Mouse (Mus musculus): ENCODE data around the gene Hook2. TPM values are rescaled to one million over a fixed set of nuclear protein-coding genes. Genes with fewer than 3 reads are reported as not detected.

Gene Hook2
- polyA plus RNA-seq, 1 experiment from 2014 or later, result 18.3 TPM

DNA sequence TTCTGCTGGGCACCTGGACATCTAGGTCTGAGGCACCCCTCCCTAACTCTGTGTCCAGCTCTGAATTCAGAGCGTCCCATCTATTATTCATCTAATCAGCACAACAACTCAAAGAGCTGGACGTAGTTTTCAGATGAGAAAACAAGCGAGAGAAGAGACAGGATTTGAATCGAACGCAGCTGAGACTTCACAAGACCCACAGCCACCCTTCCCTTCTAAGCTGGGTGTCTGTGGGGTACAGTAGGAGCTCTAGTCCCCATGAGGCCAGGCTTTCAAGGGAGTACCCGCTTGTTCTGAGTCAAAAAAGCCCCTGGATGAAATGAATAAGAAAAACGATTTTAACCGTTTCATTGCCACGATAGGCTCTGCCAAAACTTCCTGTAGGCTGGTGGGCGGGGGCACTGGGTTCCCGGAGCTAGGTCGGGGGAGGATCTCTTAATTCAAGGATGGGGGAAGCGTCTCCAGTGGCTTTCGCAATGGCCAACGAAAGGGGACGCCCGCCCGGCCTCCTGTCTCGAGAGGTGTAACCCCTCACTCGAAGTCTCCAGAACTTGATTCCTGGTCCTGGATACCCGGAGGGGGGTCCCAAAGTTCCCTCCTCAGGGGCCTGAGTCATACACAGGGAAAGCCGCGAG lies 5.2 kb upstream of the Hook2 start:
- peak overlapping the region; percentile 62 for H3K4me3 ChIP-seq
- no peak for DNase-seq (ENCODE audit: extremely low spot score, low spot score)
- H3K27me3 ChIP-seq (ENCODE audit: poor library complexity, severe bottlenecking), result peaks cover 85% of the 10 kb centered on the region
- H3K36me3 ChIP-seq (replicated peaks), result no peaks in the 10 kb centered on the region
- H3K27ac ChIP-seq, result peak overlapping the region; percentile 83
- under 1% methylated on average over 23 of the region's 23 CpGs for WGBS
- H3K4me1 ChIP-seq, result peaks cover 59% of the 10 kb centered on the region
- no peaks in the 10 kb centered on the region for H3K9me3 ChIP-seq

DNA sequence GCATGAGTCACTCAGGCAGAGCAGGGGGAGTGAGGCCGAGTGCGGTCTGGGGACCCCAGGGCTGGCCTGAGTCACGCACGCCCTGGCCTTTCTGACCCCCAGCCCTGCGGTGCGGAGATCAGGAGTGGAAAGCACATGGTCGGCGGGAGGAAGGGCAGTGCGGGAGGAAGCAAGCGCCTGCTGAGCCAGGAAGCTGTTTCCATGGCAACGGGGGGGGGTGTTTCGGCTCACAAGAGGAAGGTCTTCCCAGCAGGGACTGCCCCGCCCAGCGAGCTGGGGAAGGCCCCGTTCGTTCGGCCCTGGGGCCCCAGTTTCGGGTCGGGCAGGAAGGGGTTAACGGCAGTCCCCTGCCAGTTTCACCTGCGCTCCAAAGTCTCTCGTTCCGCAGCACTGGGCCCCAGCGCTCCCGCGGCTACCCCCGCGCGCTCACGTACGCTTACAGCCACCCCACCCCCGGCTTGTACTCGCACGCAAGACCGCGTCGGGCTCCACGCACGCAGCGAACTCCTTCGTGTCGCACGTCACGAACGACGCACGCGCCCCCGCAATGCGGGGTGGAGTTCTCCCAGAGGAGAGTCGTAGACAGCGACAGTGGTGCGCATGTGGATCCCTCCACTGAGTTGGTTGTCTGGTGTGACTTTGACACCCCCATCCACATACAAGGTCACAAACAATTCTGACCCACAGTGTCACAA lies 4.6 kb upstream of the Hook2 start:
- H3K4me3 ChIP-seq, result peak overlapping the region; percentile 62
- no peaks in the 10 kb centered on the region for H3K36me3 ChIP-seq (replicated peaks)
- peak overlapping the region; percentile 83 for H3K27ac ChIP-seq
- under 1% methylated on average over 53 of the region's 53 CpGs for WGBS
- peak; percentile 85 for DNase-seq (ENCODE audit: extremely low spot score, low spot score)
- peaks cover 57% of the 10 kb centered on the region for H3K4me1 ChIP-seq
- H3K27me3 ChIP-seq (ENCODE audit: poor library complexity, severe bottlenecking), result peaks cover 78% of the 10 kb centered on the region
- H3K9me3 ChIP-seq, result no peaks in the 10 kb centered on the region

DNA sequence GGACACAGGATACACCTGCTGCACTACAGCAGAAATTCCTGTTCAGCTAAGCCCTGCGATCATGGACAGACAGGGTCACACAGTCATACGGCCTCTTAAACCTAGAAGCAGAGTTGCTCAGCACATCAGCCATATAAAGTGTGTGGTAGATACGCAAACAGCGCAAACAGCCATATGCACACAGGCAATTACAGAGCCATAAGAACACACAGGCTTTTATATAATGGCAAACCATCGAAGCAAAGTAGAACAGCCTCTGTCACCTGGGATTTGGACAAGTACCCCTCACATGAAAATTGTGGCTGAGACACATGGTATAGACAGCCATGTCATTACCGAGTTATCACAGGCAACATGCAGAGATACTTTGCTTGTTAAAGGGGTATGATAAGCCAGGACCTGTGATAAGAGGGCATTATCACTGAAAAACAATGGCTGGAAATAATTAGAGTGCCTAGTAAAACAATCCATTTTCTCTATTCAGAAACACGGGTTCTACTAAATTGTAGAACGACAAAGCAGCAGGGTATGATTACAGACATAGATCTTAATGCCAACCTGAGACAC lies 3.9 kb upstream of the Hook2 start:
- WGBS, result 45% methylated on average over 8 of the region's 8 CpGs
- Histone ChIP-seq H3K36me3 (replicated peaks) (no peaks in the 10 kb centered on the region), H3K9me3 (no peaks in the 10 kb centered on the region), H3K27me3 (ENCODE audit: poor library complexity, severe bottlenecking) (peaks cover 72% of the 10 kb centered on the region), H3K4me1 (peaks cover 58% of the 10 kb centered on the region), H3K4me3 (peak overlapping the region; percentile 62), H3K27ac (peak overlapping the region; percentile 83)
- DNase-seq (ENCODE audit: extremely low spot score, low spot score), result no peak

DNA sequence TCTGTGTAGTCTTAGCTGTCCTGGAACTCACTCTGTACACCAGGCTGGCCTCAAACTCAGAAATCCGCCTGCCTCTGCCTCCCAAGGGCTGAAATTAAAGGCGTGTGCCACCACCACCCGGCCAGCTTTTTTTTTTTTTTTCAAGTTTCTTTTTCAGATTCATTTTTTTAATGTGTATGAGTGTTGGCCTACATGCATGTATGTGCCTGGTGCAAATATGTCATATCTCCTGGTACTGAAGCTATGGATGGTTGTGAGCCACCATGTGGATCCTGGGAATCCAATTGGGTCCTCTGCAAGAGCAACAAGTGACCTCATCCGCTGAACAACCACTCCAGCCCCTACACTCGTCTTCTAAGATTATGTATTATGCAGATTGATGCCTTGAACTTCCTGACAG lies 3.0 kb upstream of the Hook2 start:
- DNase-seq (ENCODE audit: extremely low spot score, low spot score), result no peak
- Histone ChIP-seq H3K4me3 (no peak overlapping the region), H3K36me3 (replicated peaks) (no peaks in the 10 kb centered on the region), H3K27me3 (ENCODE audit: poor library complexity, severe bottlenecking) (peaks cover 66% of the 10 kb centered on the region), H3K4me1 (peaks cover 51% of the 10 kb centered on the region), H3K27ac (no peak overlapping the region), H3K9me3 (no peaks in the 10 kb centered on the region)
- WGBS, result 89% methylated on average over 5 of the region's 5 CpGs

DNA sequence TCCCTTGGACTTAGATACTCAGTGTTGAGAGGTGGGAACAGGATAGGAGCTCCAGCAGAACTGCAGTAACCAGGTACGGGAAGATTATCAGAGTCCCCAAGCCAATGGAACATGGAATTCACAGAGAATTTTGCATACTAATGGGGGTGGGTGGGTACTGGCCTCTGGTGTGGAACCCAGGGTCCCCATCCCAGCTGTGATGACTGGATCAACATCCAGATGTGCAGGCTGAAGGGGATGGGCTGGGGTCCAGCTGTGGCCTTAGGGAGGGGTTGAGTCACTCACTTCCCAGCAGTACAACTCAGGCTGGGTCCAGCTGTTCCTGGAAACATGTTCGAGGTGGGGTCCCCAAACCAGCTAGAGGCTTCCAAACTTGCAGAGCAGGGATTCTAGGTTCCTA lies 2.5 kb upstream of the Hook2 start:
- Histone ChIP-seq H3K9me3 (no peaks in the 10 kb centered on the region), H3K36me3 (replicated peaks) (no peaks in the 10 kb centered on the region), H3K27ac (no peak overlapping the region), H3K4me1 (peaks cover 51% of the 10 kb centered on the region), H3K4me3 (no peak overlapping the region), H3K27me3 (ENCODE audit: poor library complexity, severe bottlenecking) (peaks cover 61% of the 10 kb centered on the region)
- DNase-seq (ENCODE audit: extremely low spot score, low spot score), result no peak
- WGBS, result 84% methylated on average over 2 of the region's 2 CpGs

DNA sequence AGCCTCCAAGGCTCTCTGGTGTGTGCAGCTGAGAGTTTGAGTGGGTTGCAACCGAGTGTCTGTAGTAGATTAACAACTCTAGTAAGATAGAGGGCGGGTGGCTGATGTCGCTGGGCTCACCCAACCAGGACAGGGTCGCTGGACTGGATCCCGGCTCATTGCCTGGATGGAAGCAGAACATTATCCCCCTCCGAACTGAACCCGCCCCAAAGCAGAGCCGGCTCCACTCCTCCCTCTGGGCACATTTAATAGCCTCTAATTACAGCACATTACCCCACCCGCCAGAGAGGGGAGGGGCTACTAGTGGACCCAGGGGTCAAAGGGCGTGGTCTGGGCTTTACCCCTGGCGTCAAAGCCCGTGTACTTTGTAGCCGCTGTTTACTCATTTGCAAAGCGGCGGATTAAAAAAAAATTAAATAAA lies 1.1 kb upstream of the Hook2 start:
- peak overlapping the region; percentile 73 for H3K4me3 ChIP-seq
- DNase-seq (ENCODE audit: extremely low spot score, low spot score), result no peak
- no peaks in the 10 kb centered on the region for H3K9me3 ChIP-seq
- no peaks in the 10 kb centered on the region for H3K36me3 ChIP-seq (replicated peaks)
- H3K27me3 ChIP-seq (ENCODE audit: poor library complexity, severe bottlenecking), result peaks cover 60% of the 10 kb centered on the region
- 11% methylated on average over 15 of the region's 15 CpGs for WGBS
- no peak overlapping the region for H3K27ac ChIP-seq
- H3K4me1 ChIP-seq, result peaks cover 46% of the 10 kb centered on the region

DNA sequence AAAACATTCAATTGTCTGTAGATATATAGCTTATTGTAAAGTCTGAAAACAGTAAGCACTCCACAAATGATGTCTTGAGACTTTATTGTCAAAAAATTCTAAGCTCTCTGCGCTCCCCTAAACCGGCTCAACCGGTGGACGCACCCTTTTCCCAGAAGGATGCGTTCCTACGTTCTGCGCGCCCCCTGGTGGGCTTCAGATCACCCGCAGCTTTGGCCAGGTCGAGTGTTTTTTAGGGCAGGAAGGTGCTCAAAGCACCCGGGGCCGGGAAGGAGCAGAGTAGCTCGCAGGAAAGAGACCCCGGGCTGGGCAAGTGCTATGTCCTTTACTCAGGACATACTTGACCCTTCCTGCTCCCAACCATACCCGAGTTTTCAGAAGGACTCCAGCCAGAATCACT lies 593 bp upstream of the Hook2 start:
- Histone ChIP-seq H3K36me3 (replicated peaks) (no peaks in the 10 kb centered on the region), H3K27ac (peak overlapping the region; percentile 89), H3K27me3 (ENCODE audit: poor library complexity, severe bottlenecking) (peaks cover 60% of the 10 kb centered on the region), H3K4me3 (peak overlapping the region; percentile 73), H3K9me3 (no peaks in the 10 kb centered on the region), H3K4me1 (peaks cover 41% of the 10 kb centered on the region)
- WGBS, result under 1% methylated on average over 15 of the region's 15 CpGs
- DNase-seq (ENCODE audit: extremely low spot score, low spot score), result peak; percentile 88

DNA sequence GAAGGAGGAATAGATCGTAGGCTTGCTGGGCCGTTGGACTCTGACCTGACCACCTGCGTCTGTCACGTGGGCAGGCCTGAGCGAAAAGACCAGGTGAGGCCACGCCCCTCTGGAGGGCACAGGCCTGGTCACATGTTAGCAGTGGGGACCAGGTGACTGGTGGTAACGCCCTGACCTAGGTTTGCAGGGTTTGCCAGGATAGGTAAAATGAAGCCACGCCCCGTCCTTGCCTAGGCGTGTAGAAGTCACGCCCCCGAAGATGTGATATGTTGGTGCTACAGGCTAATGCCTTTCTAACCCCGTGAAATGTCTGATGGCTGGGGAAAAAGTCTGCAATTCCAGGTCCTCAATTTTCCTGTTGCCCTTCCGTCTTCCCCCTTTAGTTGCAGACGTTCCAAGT lies 433 bp downstream of the Hook2 start:
- Histone ChIP-seq H3K9me3 (no peaks in the 10 kb centered on the region), H3K36me3 (replicated peaks) (0 out of 2 replicates have a peak, but pooled peaks cover 7% of the 10 kb centered on the region), H3K27ac (peak overlapping the region; percentile 89), H3K4me3 (peak overlapping the region; percentile 73), H3K4me1 (peaks cover 36% of the 10 kb centered on the region), H3K27me3 (ENCODE audit: poor library complexity, severe bottlenecking) (peaks cover 64% of the 10 kb centered on the region)
- under 1% methylated on average over 15 of the region's 15 CpGs for WGBS
- no peak for DNase-seq (ENCODE audit: extremely low spot score, low spot score)

DNA sequence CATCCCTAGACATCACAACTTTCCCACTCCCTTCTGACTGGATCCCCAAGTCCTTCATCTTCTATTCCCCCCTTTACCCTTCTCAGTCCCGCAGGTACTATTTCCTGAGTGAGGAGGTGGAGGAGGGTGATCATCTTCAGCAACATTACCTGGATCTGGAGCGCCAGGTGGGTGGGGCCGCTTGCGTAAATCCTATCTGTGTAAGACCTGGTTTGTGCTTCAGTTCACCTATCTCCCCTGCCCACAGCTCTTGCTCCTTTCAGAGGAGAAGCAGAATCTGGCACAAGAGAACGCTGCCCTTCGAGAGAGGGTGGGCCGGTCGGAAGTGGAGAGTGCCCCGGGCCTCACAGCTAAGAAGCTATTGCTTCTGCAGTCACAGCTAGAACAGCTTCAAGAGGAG lies 4.0 kb downstream of the Hook2 start:
- Histone ChIP-seq H3K36me3 (replicated peaks) (0 out of 2 replicates have a peak, but pooled peaks cover 8% of the 10 kb centered on the region), H3K4me3 (no peak overlapping the region), H3K4me1 (peaks cover 39% of the 10 kb centered on the region), H3K27me3 (ENCODE audit: poor library complexity, severe bottlenecking) (peaks cover 53% of the 10 kb centered on the region), H3K9me3 (no peaks in the 10 kb centered on the region; the same call in 1 of the 2 replicates), H3K27ac (no peak overlapping the region)
- 94% methylated on average over 9 of the region's 9 CpGs for WGBS
- DNase-seq (ENCODE audit: extremely low spot score, low spot score), result no peak

DNA sequence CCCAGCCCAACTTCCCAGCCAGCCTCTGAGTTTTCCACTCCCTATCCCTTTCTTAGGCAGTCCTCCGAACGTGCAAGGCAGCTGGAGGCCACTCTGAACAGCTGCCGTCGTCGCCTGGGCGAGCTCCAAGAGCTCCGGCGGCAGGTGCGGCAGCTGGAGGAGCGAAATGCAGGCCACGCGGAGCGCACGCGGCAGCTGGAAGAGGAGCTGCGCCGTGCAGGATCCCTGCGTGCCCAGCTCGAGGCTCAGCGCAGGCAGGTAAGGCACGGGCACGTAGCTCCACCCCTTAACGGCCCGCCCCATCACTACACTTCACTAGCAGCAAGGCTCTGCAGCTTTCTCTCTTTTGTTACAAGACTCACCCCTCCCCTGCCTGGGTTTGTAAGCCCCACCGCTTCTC lies 5.3 kb downstream of the Hook2 start:
- Histone ChIP-seq H3K4me1 (peaks cover 29% of the 10 kb centered on the region), H3K27me3 (ENCODE audit: poor library complexity, severe bottlenecking) (peaks cover 52% of the 10 kb centered on the region), H3K4me3 (peak overlapping the region; percentile 32; the same call in 1 of the 2 replicates), H3K9me3 (no peaks in the 10 kb centered on the region; the same call in 1 of the 2 replicates), H3K36me3 (replicated peaks) (0 out of 2 replicates have a peak, but pooled peaks cover 8% of the 10 kb centered on the region), H3K27ac (peak overlapping the region; percentile 52; the same call in 1 of the 2 replicates)
- 27% methylated on average over 25 of the region's 25 CpGs for WGBS
- no peak for DNase-seq (ENCODE audit: extremely low spot score, low spot score)

DNA sequence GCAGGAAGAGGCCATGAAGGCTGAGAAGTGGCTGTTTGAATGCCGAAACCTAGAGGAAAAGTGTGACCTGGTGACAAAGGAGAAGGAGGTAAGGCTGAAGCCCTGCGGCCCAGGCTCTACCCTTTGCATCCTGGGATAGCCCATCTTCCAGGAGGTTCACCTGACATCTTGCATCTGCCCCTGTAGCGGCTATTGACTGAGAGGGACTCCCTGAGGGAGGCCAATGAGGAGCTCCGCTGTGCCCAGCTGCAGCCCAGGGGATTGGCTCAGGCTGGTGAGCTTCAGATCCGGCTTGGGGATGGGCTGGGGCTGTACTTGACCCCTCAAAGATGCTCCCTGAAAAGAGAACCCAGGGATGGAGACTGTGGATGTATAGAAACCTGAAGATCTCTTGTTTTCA lies 6.6 kb downstream of the Hook2 start:
- no peak for DNase-seq (ENCODE audit: extremely low spot score, low spot score)
- no peaks in the 10 kb centered on the region; the same call in 1 of the 2 replicates for H3K9me3 ChIP-seq
- H3K4me3 ChIP-seq, result no peak overlapping the region
- 0 out of 2 replicates have a peak, but pooled peaks cover 8% of the 10 kb centered on the region for H3K36me3 ChIP-seq (replicated peaks)
- peaks cover 49% of the 10 kb centered on the region for H3K27me3 ChIP-seq (ENCODE audit: poor library complexity, severe bottlenecking)
- no peak overlapping the region for H3K27ac ChIP-seq
- 76% methylated on average over 5 of the region's 5 CpGs for WGBS
- H3K4me1 ChIP-seq, result peaks cover 21% of the 10 kb centered on the region

DNA sequence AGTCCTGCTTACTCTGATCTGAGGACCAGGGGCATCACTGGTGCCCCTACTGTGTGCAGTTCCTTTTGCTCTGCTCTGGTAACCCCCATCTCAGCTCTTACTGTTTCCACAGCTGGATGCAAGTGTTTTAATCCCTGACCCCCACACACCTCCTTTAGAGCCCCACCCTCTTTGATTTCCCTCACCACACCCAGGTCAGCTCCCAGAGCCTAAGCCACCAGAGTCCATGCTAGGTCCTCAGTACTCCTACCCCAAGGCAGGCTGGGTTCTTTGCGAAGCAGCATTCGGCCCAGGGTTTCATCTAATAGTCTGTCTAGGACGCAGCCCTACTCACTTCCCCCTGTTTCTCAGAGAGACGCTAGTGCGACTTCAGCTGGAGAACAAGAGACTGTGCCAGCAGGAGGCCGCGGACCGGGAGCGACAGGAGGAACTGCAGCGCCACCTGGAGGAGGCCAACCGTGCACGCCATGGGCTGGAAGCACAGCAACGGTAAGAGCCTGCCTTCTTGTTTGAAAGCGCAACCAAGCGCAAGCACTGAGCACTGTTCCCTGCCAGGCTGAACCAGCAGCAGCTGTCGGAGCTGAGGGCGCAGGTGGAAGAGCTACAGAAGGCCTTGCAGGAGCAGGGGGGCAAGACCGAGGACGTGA lies 7.4 kb downstream of the Hook2 start:
- H3K9me3 ChIP-seq, result no peaks in the 10 kb centered on the region; the same call in 1 of the 2 replicates
- H3K4me3 ChIP-seq, result peak overlapping the region; percentile 37
- peak overlapping the region; percentile 77 for H3K27ac ChIP-seq

More for the DNA sequence above, 7.4 kb downstream of the Hook2 start:
- WGBS, result 3% methylated on average over 19 of the region's 19 CpGs
- DNase-seq (ENCODE audit: extremely low spot score, low spot score), result peak; percentile 90
- H3K36me3 ChIP-seq (replicated peaks), result peaks cover 8% of the 10 kb centered on the region; the same call in 1 of the 2 replicates
- peaks cover 49% of the 10 kb centered on the region for H3K27me3 ChIP-seq (ENCODE audit: poor library complexity, severe bottlenecking)
- H3K4me1 ChIP-seq, result peaks cover 21% of the 10 kb centered on the region

Data from forebrain, embryonic 10.5 days (tissue).